Mouse (Mus musculus) thymus, adult 2 months (tissue): ENCODE measurements around the gene Hamp.
"Not testable (repeated sequence)": the region's sequence is repeated elsewhere in the genome, so short reads cannot be mapped to it uniquely, and the experiment has no call there.

ENCODE experiments used
- CTCF ChIP-seq: fragments of 200-500 bp; IDR thresholded peaks from 2 replicates; pipeline ENCODE4 v1.5.1; 2012; ENCODE audit warnings: mild to moderate bottlenecking, control low read depth, low read length, moderate library complexity, borderline replicate concordance; ENCODE audit not compliant: control insufficient read depth, poor library complexity, insufficient read depth; ENCODE audit errors: extremely low read depth
- POLR2A ChIP-seq: fragments of 200-500 bp; IDR thresholded peaks from 2 replicates; pipeline ENCODE4 v1.6.1; 2012; ENCODE audit warnings: mild to moderate bottlenecking, low read length, control low read depth, moderate library complexity; ENCODE audit not compliant: control insufficient read depth, poor library complexity, insufficient read depth; ENCODE audit errors: extremely low read depth

GRCm38 (mm10) chr7:30935422-30936099 lies 8.3 kb downstream of the Hamp start:
- not testable (repeated sequence) for TF ChIP-seq CTCF, POLR2A
